Comparison of ENCODE assay signal across 19 mouse cellular contexts in genomic region chr2:98124646-98125045, GRCm38 (mm10).
DNase-seq lines count a peak whose midpoint lies in the region; ATAC-seq and TF ChIP-seq lines count a peak whose summit lies in the region.
"Had no signal": no experiment of that assay in that cellular context is flagged by ENCODE, and none has a peak within 500 bp of the region (broad histone marks: within the 10 kb centered on the region; RNA-seq: fewer than 3 reads in every experiment).

No protein-coding gene starts in this region.

- H3K27me3 ChIP-seq in forebrain, postnatal 0 days (ENCODE audit: insufficient read depth, low read length) = no peaks in the 10 kb centered on the region
- H3K27me3 ChIP-seq in heart, embryonic 11.5 days (ENCODE audit: control insufficient read depth, insufficient read depth, low read length) = no peaks in the 10 kb centered on the region
- H3K27me3 ChIP-seq: heart, embryonic 13.5 days had no signal

- peak; percentile 9 for DNase-seq in layer of hippocampus, adult 11-12 months (ENCODE audit: low spot score)
- no peak for DNase-seq in layer of hippocampus, postnatal 25 days (ENCODE audit: extremely low spot score in 1 of 2, low spot score in 1 of 2)
- DNase-seq in retina, postnatal 1 day = peak; percentile 19
- DNase-seq in retina, embryonic 14.5 days (ENCODE audit: low spot score) = no peak
- DNase-seq in forebrain, postnatal 0 days = peak; percentile 53
- DNase-seq in telencephalon, adult 2 months (ENCODE audit: low read depth, low spot score) = peak; percentile 34
- DNase-seq in ovary, postnatal 36 days (ENCODE audit: low spot score) = no peak
- DNase-seq: adrenal gland, adult 2 months; cerebellum, adult 2 months; embryo, embryonic 11 days; heart, postnatal 4 days; kidney, adult 11 months; kidney, postnatal 14 days; liver; lung, adult 2 months; thymus, adult 18-20 months had no signal

- no peak for TF ChIP-seq CTCF in forebrain, postnatal 0 days (IDR thresholded peaks at IDR 0.05; ENCODE audit: low read depth)

- H3K36me3 ChIP-seq in forebrain, postnatal 0 days (ENCODE audit: insufficient read depth) = no peaks in the 10 kb centered on the region
- H3K36me3 ChIP-seq in heart, embryonic 11.5 days (ENCODE audit: control insufficient read depth, insufficient read depth, low read length) = no peaks in the 10 kb centered on the region
- H3K36me3 ChIP-seq: heart, embryonic 13.5 days had no signal

- H3K27ac ChIP-seq in forebrain, postnatal 0 days (ENCODE audit: low read depth, low read length) = no peak overlapping the region
- no peak overlapping the region for H3K27ac ChIP-seq in heart, embryonic 11.5 days (ENCODE audit: low read depth, low read length)
- H3K27ac ChIP-seq: heart, embryonic 13.5 days; macrophage had no signal

- peak; percentile 95 for ATAC-seq in forebrain, postnatal 0 days
- no peak for ATAC-seq in heart, embryonic 11.5 days (replicated peaks; ENCODE audit: insufficient number of reproducible peaks, low FRiP score, low TSS enrichment)

- H3K4me2 ChIP-seq in forebrain, postnatal 0 days (ENCODE audit: low read depth) = no peak overlapping the region
- H3K4me2 ChIP-seq in heart, embryonic 11.5 days = no peak overlapping the region
- H3K4me2 ChIP-seq: heart, embryonic 13.5 days had no signal

- 58% methylated on average over 2 of the region's 2 CpGs for WGBS in forebrain, postnatal 0 days
- 70% methylated on average over 2 of the region's 2 CpGs for WGBS in heart, embryonic 11.5 days (ENCODE audit: insufficient replicate concordance)

- H3K9me3 ChIP-seq in forebrain, postnatal 0 days (ENCODE audit: low read length) = no peaks in the 10 kb centered on the region
- H3K9me3 ChIP-seq in heart, embryonic 11.5 days (replicated peaks; ENCODE audit: control insufficient read depth, low read length) = no peaks in the 10 kb centered on the region
- H3K9me3 ChIP-seq: heart, embryonic 13.5 days had no signal

- no peaks in the 10 kb centered on the region for H3K4me1 ChIP-seq in forebrain, postnatal 0 days (ENCODE audit: insufficient read depth)
- no peaks in the 10 kb centered on the region for H3K4me1 ChIP-seq in heart, embryonic 11.5 days (ENCODE audit: control insufficient read depth, insufficient read depth, low read length)
- H3K4me1 ChIP-seq: heart, embryonic 13.5 days had no signal

- no peak overlapping the region for H3K4me3 ChIP-seq in forebrain, postnatal 0 days (ENCODE audit: low read depth, low read length)
- H3K4me3 ChIP-seq in heart, embryonic 11.5 days (ENCODE audit: low read depth, low read length) = no peak overlapping the region
- H3K4me3 ChIP-seq: heart, embryonic 13.5 days had no signal

- no peak overlapping the region for H3K9ac ChIP-seq in forebrain, postnatal 0 days
- H3K9ac ChIP-seq in heart, embryonic 11.5 days (ENCODE audit: low read depth, low read length) = no peak overlapping the region
- H3K9ac ChIP-seq: heart, embryonic 13.5 days had no signal

Comparison
In these comparisons a context has a peak if more than half of its experiments do, and no peak if none do; other contexts are left out.
1. DNase-seq: peak in layer of hippocampus, adult 11-12 months (single experiment), retina, postnatal 1 day (single experiment), forebrain, postnatal 0 days (single experiment) and telencephalon, adult 2 months (single experiment); none in layer of hippocampus, postnatal 25 days (0 of 2), retina, embryonic 14.5 days (single experiment) and ovary, postnatal 36 days (single experiment).